Mouse (Mus musculus): ENCODE measurements around the gene Mrps36.
"Not testable (repeated sequence)": the region's sequence is repeated elsewhere in the genome, so short reads cannot be mapped to it uniquely, and the experiment has no call there.

The Mrps36 gene

GRCm38 (mm10) chr13:100742831-100743230 is 1.6 kb downstream of the Mrps36 start:
- DNase-seq (ENCODE audit: extremely low read depth, low read depth, low spot score), result no peak

- DNase-seq (ENCODE audit: extremely low read depth, low read depth, low spot score), result no peak
These were observed 11.7 kb downstream of the Mrps36 start for GRCm38 (mm10) chr13:100732756-100733155.

- DNase-seq (ENCODE audit: extremely low read depth, low read depth, low spot score), result not testable (repeated sequence)
These were observed 12.9 kb downstream of the Mrps36 start for GRCm38 (mm10) chr13:100731462-100732046.

- DNase-seq (ENCODE audit: extremely low read depth, low read depth, low spot score), result no peak
These were observed 13.6 kb downstream of the Mrps36 start, which contains the start of gene Cdk7 for GRCm38 (mm10) chr13:100730861-100731176. TSS of gene Cdk7 (minus strand) at chr13:100730939.

- DNase-seq (ENCODE audit: extremely low read depth, low read depth, low spot score), result no peak
These were observed 14.2 kb downstream of the Mrps36 start for GRCm38 (mm10) chr13:100730153-100730860.

- DNase-seq (ENCODE audit: extremely low read depth, low read depth, low spot score), result not testable (repeated sequence)
These were observed 15.9 kb downstream of the Mrps36 start for GRCm38 (mm10) chr13:100728530-100728929.

GRCm38 (mm10) chr13:100728086-100728485 is 16.4 kb downstream of the Mrps36 start:
- DNase-seq (ENCODE audit: extremely low read depth, low read depth, low spot score), result no peak

- no peak for DNase-seq (ENCODE audit: extremely low read depth, low read depth, low spot score)
These were observed 19.3 kb downstream of the Mrps36 start for GRCm38 (mm10) chr13:100725194-100725593.

- DNase-seq (ENCODE audit: extremely low read depth, low read depth, low spot score), result no peak
These were observed 20.3 kb downstream of the Mrps36 start for GRCm38 (mm10) chr13:100724051-100724754.

GRCm38 (mm10) chr13:100721656-100722055 is 22.8 kb downstream of the Mrps36 start:
- DNase-seq (ENCODE audit: extremely low read depth, low read depth, low spot score), result no peak

- DNase-seq (ENCODE audit: extremely low read depth, low read depth, low spot score), result no peak
These were observed 29.0 kb downstream of the Mrps36 start for GRCm38 (mm10) chr13:100715467-100715866.

GRCm38 (mm10) chr13:100706206-100706605 is 38.3 kb downstream of the Mrps36 start:
- no peak for DNase-seq (ENCODE audit: extremely low read depth, low read depth, low spot score)

- no peak for DNase-seq (ENCODE audit: extremely low read depth, low read depth, low spot score)
These were observed 41.0 kb downstream of the Mrps36 start for GRCm38 (mm10) chr13:100703468-100703867.

- DNase-seq (ENCODE audit: extremely low read depth, low read depth, low spot score), result no peak
These were observed 45.6 kb downstream of the Mrps36 start for GRCm38 (mm10) chr13:100698866-100699265.

- no peak for DNase-seq (ENCODE audit: extremely low read depth, low read depth, low spot score)
These were observed 46.9 kb downstream of the Mrps36 start for GRCm38 (mm10) chr13:100697541-100697940.

- DNase-seq (ENCODE audit: extremely low read depth, low read depth, low spot score), result no peak
These were observed 56.9 kb downstream of the Mrps36 start for GRCm38 (mm10) chr13:100687513-100687912.
